Mouse (Mus musculus) stomach, postnatal 0 days (tissue): ENCODE data around the gene Cdca3.

Source experiments
- CTCF ChIP-seq: IDR thresholded peaks from 2 replicates; pipeline ENCODE4 v1.5.1; 2016; ENCODE audit warnings: antibody characterized with exemption, low read depth, mild to moderate bottlenecking, moderate library complexity
- EP300 ChIP-seq: optimal IDR thresholded peaks from 2 replicates; pipeline ENCODE3; 2016; ENCODE audit warnings: antibody characterized with exemption

GRCm38 (mm10) chr6:124847305-124847704 lies 18.0 kb downstream of the Cdca3 start:
- no peak for TF ChIP-seq EP300
- TF ChIP-seq CTCF, result peak; percentile 99
